Mouse (Mus musculus) embryonic facial prominence, embryonic 13.5 days (tissue): ENCODE results near the gene Omt2b. TPM values are rescaled to one million over a fixed set of nuclear protein-coding genes. Genes with fewer than 3 reads are reported as not detected.
"Not testable (repeated sequence)": the region's sequence is repeated elsewhere in the genome, so short reads cannot be mapped to it uniquely, and the experiment has no call there.

ENCODE experiments used
- ATAC-seq: fragments of 200-750 bp; cut with Nextera tagmentation; 2 replicates; pipeline ENCODE4 v1.8.0; 2017; ENCODE audit warnings: low read depth; ENCODE audit not compliant: insufficient number of reproducible peaks, insufficient read depth, low FRiP score, low TSS enrichment
- H3K27ac ChIP-seq: fragments of 300-500 bp; sonication (generic); 2 replicates; pipeline ENCODE4 v1.5.1; 2015; ENCODE audit warnings: moderate library complexity, mild to moderate bottlenecking, inconsistent platforms
- H3K27me3 ChIP-seq: fragments of 300-500 bp; sonication (generic); 2 replicates; pipeline ENCODE4 v1.6.1; 2015; ENCODE audit warnings: mild to moderate bottlenecking, inconsistent platforms
- H3K36me3 ChIP-seq: fragments of 300-500 bp; sonication (generic); 2 replicates; pipeline ENCODE4 v1.6.1; 2015; ENCODE audit warnings: mild to moderate bottlenecking, inconsistent platforms
- H3K4me1 ChIP-seq: fragments of 300-500 bp; sonication (generic); 2 replicates; pipeline ENCODE4 v1.6.1; 2015; ENCODE audit warnings: inconsistent platforms
- H3K4me2 ChIP-seq: fragments of 300-500 bp; sonication (generic); 2 replicates; pipeline ENCODE4 v1.6.1; 2015; ENCODE audit warnings: moderate library complexity, mild to moderate bottlenecking, inconsistent platforms
- H3K4me3 ChIP-seq: fragments of 300-500 bp; sonication (generic); 2 replicates; pipeline ENCODE4 v1.5.1; 2015; ENCODE audit warnings: mild to moderate bottlenecking, inconsistent platforms
- H3K9ac ChIP-seq: fragments of 300-500 bp; sonication (generic); 2 replicates; pipeline ENCODE4 v1.6.1; 2015; ENCODE audit warnings: mild to moderate bottlenecking, inconsistent platforms
- H3K9me3 ChIP-seq: fragments of 300-500 bp; sonication (generic); 2 replicates; pipeline ENCODE4 v1.6.1; 2016; ENCODE audit warnings: inconsistent platforms
- WGBS: fragments of 180-500 bp; shearing (Covaris S2); methylation state at CpG from one replicate; pipeline ENCODE4 v1.1.7; 2015; ENCODE audit warnings: mixed read lengths; 5-methylcytosine and 5-hydroxymethylcytosine counted together
- polyA plus RNA-seq: library from polyadenylated mRNA; unstranded; fragments of >200 nt; fragmentation: Nextera tagmentation; extraction: Ambion mirVana; gene quantifications from 2 replicates; pipeline ENCODE4 v1.2.1, GENCODE M21; 2015

Omt2b gene
- polyA plus RNA-seq = not detected in 2 replicates

- not testable (repeated sequence) for H3K4me1 ChIP-seq, H3K9me3 ChIP-seq, ATAC-seq, H3K4me3 ChIP-seq, H3K9ac ChIP-seq, H3K4me2 ChIP-seq, H3K36me3 ChIP-seq, H3K27me3 ChIP-seq, H3K27ac ChIP-seq
- 88% methylated on average over 1 of the region's 1 CpGs for WGBS
Observed at GRCm38 (mm10) chr9:78327289-78327688, at the start of gene Omt2b. Gene Omt2b (plus strand): TSS chr9:78327589.

GRCm38 (mm10) chr9:78282002-78282711, 45.2 kb upstream of the Omt2b start:
- H3K36me3 ChIP-seq, ATAC-seq, H3K9me3 ChIP-seq, H3K27me3 ChIP-seq, H3K4me3 ChIP-seq, H3K4me2 ChIP-seq, H3K9ac ChIP-seq, H3K27ac ChIP-seq, H3K4me1 ChIP-seq: not testable (repeated sequence)
- WGBS = 70% methylated on average over 4 of the region's 4 CpGs

DNA sequence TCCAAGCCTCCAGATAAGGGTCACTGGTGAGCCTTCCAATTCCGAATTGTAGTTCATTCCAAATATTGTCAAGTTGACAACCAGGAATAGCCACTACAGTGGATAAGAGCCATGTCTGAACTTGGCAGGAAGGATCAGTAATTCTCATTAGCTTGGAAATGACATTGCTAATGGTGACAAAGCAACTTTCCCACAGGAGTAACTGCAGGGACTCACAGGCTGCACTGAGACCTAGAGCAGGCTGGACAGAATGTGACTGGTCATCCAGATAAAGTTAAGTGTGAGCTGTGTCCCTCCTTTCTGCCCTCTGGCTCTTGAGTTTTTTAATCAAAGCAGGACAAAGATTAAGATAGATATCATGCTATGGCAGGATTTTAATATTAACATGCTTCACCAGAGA, 38.3 kb upstream of the Omt2b start:
- H3K27me3 ChIP-seq, H3K4me3 ChIP-seq, H3K9ac ChIP-seq, H3K27ac ChIP-seq, H3K4me1 ChIP-seq, H3K9me3 ChIP-seq, H3K4me2 ChIP-seq, H3K36me3 ChIP-seq, ATAC-seq: not testable (repeated sequence)
- 75% methylated on average over 1 of the region's 1 CpGs for WGBS

GRCm38 (mm10) chr9:78289723-78290122, 37.7 kb upstream of the Omt2b start, which contains the start of gene Gm10639:
Gene Gm10639 (plus strand): TSS chr9:78289923.
- not testable (repeated sequence) for H3K9ac ChIP-seq, H3K9me3 ChIP-seq, H3K4me2 ChIP-seq, H3K36me3 ChIP-seq, H3K27me3 ChIP-seq, H3K27ac ChIP-seq, H3K4me3 ChIP-seq, H3K4me1 ChIP-seq, ATAC-seq
- WGBS = 79% methylated on average over 3 of the region's 3 CpGs

- not testable (repeated sequence) for H3K27me3 ChIP-seq, H3K9ac ChIP-seq, H3K4me2 ChIP-seq, H3K4me1 ChIP-seq, H3K4me3 ChIP-seq, H3K9me3 ChIP-seq, H3K36me3 ChIP-seq, H3K27ac ChIP-seq, ATAC-seq
- WGBS = 83% methylated on average over 8 of the region's 8 CpGs
Observed at GRCm38 (mm10) chr9:78292462-78292861, 34.9 kb upstream of the Omt2b start.

DNA sequence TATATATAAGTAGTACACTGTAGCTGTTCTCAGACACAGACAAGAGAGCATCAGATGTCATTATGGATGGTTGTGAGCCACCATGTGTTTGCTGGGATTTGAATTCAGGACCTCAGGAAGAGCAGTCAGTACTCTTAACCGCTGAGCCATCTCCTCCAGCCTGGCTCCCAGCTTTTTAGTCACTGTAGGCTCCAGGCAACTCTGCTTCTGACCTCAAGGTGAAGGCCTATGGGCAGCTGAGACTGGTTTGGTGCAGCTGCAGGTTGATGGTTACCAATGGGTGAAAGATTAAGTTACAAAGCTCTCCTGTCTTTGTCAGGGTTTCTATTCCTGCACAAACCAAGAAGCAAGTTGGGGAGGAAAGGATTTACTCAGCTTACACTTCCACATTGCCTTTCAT, 33.7 kb upstream of the Omt2b start:
- H3K9ac ChIP-seq, H3K4me3 ChIP-seq, H3K36me3 ChIP-seq, H3K27me3 ChIP-seq, H3K9me3 ChIP-seq, ATAC-seq, H3K4me2 ChIP-seq, H3K4me1 ChIP-seq, H3K27ac ChIP-seq: not testable (repeated sequence)
- 73% methylated on average over 1 of the region's 1 CpGs for WGBS

GRCm38 (mm10) chr9:78294781-78295180, 32.6 kb upstream of the Omt2b start:
- ATAC-seq = not testable (repeated sequence)

DNA sequence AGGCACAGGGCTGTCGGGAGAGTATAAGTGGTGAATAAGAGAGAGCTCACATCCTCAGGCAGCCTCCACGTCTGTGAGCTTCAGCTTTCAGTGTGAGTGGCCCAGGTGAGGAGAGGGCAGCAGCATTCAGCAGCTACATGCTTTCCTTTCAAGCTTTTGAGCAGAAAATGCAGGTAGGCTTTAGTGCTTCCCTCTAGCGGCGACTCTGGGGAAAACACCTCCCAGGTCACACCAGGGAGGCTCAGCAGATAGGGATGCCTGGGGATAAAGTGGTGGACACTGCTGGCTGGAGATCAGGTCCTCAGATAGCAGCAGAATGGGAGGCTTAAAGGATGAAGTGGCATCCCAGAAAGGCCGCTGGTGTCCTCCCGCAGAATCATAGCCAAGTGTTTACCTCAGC, 31.3 kb upstream of the Omt2b start:
- not testable (repeated sequence) for H3K4me2 ChIP-seq, H3K27me3 ChIP-seq, H3K4me1 ChIP-seq, H3K36me3 ChIP-seq, ATAC-seq, H3K4me3 ChIP-seq, H3K9me3 ChIP-seq, H3K27ac ChIP-seq, H3K9ac ChIP-seq
- WGBS = 13% methylated on average over 6 of the region's 6 CpGs

More at GRCm38 (mm10) chr9:78294781-78295180, 32.6 kb upstream of the Omt2b start:
- H3K4me3 ChIP-seq, H3K9me3 ChIP-seq, H3K36me3 ChIP-seq, H3K27ac ChIP-seq, H3K9ac ChIP-seq, H3K4me1 ChIP-seq, H3K4me2 ChIP-seq, H3K27me3 ChIP-seq: not testable (repeated sequence)
- 58% methylated on average over 7 of the region's 7 CpGs for whole genome bisulfite sequencing

DNA sequence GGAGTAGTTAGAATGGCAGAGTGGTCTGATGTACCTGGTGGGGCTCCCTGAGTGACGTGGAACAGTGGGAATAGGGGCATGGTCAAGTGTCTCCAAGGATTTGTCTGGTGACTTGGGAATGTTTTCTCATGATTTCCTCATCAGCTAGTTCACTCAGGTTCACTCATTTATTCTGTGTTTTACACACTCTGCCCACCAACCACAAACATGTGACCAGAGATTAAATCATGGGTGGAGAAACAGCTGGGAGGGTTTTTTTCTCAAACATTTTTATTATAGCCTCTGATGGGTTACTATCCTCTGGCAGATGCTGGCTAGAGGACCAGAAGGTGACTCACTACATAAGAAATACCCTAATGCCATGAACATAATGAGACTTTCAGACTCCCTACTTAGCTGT, 29.2 kb upstream of the Omt2b start:
- Histone ChIP-seq H3K9me3 (no peaks in the 10 kb centered on the region), H3K27ac (no peak overlapping the region), H3K36me3 (no peaks in the 10 kb centered on the region), H3K27me3 (no peaks in the 10 kb centered on the region), H3K4me3 (no peak overlapping the region), H3K4me1 (no peaks in the 10 kb centered on the region), H3K9ac (no peak overlapping the region), H3K4me2 (no peak overlapping the region)
- 73% methylated on average over 1 of the region's 1 CpGs for WGBS
- no peak for ATAC-seq

DNA sequence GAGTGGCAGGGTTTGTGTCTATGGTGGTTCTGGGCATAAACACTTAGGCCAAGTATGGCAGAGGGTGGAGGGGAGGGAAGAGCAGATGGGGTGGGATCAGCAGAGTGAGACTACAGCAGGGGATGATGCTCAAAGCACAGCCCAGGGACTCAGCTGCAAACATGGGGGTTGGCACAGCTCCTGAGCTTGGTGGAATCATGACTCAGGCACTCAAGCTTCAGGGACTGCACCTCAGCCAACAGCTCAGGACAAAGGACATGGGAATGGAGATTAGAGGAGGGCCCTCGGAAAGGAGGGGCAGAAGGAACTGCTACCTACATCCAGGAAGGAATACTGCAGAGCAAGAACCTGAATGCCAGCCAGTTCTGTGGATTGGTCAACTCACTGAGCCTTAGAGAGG, 28.2 kb upstream of the Omt2b start:
- H3K27ac ChIP-seq, H3K4me3 ChIP-seq, H3K4me1 ChIP-seq, H3K27me3 ChIP-seq, H3K36me3 ChIP-seq, ATAC-seq, H3K9me3 ChIP-seq, H3K9ac ChIP-seq, H3K4me2 ChIP-seq: not testable (repeated sequence)
- 77% methylated on average over 1 of the region's 1 CpGs for WGBS

- H3K4me3 ChIP-seq, ATAC-seq: not testable (repeated sequence)
Observed at GRCm38 (mm10) chr9:78308122-78308521, 19.3 kb upstream of the Omt2b start.

GRCm38 (mm10) chr9:78314696-78315095, 12.7 kb upstream of the Omt2b start, which contains the start of gene Omt2a:
Gene Omt2a (minus strand): TSS chr9:78314796.
- 54% methylated on average over 2 of the region's 2 CpGs for WGBS
- ATAC-seq = no peak
- no peak within 1 kb of the TSS for H3K27ac ChIP-seq
- no peak within 1 kb of the TSS for H3K4me3 ChIP-seq
- no peaks in the 10 kb centered on the region for H3K36me3 ChIP-seq
- no peak within 1 kb of the TSS for H3K9ac ChIP-seq
- no peaks in the 10 kb centered on the region for H3K9me3 ChIP-seq
- H3K27me3 ChIP-seq = no peaks in the 10 kb centered on the region
- H3K4me1 ChIP-seq = no peaks in the 10 kb centered on the region
- H3K4me2 ChIP-seq = no peak within 1 kb of the TSS

More at GRCm38 (mm10) chr9:78308122-78308521, 19.3 kb upstream of the Omt2b start:
- not testable (repeated sequence) for H3K27ac ChIP-seq, H3K4me2 ChIP-seq, H3K4me1 ChIP-seq, H3K9me3 ChIP-seq, H3K36me3 ChIP-seq, H3K9ac ChIP-seq, H3K27me3 ChIP-seq
- WGBS = 83% methylated on average over 3 of the region's 3 CpGs
